Mouse (Mus musculus): Measurements from ENCODE around the gene Cd48. TPM values are rescaled to one million over a fixed set of nuclear protein-coding genes. Genes with fewer than 3 reads are reported as not detected.
"Not testable (repeated sequence)": the region's sequence is repeated elsewhere in the genome, so short reads cannot be mapped to it uniquely, and the experiment has no call there.

The Cd48 gene
- total RNA-seq, 2 experiments from 2014 or later = not detected

DNA sequence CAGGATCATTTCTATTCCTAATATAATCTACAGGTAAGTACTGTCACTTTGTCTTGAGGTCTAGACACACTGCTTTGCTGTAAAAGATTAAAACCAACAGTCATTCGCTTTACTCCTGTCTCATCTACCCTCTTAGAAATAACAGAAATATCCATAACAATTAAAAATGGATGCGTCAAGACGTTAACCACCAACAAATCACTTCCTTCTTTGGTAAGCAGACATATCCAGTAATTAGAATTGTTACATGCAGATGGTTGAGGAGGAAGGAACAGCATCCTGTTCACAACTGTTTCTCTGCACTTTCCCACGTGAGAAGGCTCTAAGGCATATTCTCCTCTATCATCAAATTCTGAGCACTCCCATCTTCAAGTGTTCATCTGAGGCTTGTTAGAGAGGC lies 5.5 kb downstream of the Cd48 start:
- DNase-seq (ENCODE audit: low spot score in 2 of 2) = no peak

DNA sequence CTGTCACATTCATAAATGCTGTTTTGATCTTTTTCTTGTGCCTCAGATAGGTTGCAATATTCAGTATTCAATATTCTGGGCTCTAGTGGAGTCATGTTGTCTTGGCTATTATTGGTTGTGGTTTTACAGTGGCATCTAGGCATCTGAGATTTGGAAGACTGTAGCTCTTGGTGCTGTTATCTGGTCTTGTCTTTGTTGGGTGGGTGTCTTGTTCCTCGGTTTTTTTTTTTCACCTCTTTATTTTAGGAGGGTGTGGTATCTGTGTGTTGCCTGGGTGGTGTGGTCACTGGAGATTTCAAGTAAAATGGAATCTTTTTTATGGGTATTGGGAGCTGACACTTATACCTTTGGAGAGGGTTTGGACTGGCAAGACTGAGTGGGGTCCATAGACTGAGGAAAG lies 12.1 kb downstream of the Cd48 start:
- no peak for DNase-seq (ENCODE audit: low spot score in 2 of 2)

DNA sequence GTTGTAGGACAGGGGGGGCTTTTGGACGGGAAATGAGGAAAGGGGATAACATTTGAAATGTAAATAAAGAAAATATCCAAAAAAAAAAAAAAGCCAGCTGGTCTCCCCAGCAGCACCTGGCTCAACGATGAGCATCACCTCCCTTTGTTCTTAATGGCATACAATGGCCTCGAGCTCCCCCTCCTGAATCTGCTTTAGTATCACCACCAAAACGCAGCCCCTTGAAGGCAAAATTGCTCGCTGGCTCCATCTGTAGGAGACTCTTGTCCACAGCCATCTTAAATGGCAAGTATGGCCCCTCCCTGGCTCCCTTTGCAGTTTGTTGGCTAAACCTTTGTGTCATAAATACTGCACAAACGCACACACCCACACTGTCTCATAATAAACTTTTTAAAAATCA lies 17.2 kb downstream of the Cd48 start:
- DNase-seq (ENCODE audit: low spot score in 2 of 2) = peak; percentile 15 to 36

DNA sequence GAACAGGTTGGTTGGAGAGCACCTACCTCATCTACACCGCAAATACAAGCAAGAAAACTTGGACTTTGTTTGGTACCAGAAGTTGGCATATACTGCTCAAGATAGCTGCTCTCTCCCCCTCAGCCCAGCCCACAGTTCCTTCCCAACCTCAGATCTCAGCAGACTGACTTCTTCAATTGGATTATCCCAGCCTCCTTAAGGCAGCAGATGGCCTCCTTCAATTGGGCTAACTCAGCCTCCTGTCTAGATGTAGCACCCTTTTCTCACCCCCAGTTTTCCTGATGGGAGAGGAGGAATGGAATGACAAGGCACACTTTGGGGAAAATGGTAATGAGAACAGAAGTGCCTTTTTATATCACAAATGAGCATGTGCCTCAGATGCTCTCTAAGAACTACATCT lies 31.9 kb downstream of the Cd48 start:
- DNase-seq (ENCODE audit: low spot score in 2 of 2) = not testable (repeated sequence)

DNA sequence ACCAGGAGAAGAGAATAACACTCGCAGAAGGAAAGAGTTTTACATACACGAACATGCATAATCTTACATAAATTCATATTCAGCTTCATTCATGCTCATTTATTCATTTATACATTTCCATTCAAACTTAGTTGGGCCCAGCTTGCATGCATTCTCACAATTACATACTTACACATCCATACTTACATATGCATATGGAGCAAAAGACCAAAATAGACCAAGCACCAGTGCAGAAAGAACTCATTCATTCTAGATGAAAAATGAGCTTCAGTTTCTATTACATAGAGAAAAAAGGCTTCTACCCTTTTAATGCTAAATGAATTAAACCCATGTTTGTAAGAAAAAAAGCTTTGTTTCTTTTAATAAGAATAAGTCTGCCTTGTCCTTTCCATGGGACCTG lies 33.6 kb downstream of the Cd48 start:
- no peak for DNase-seq (ENCODE audit: low spot score in 2 of 2)

DNA sequence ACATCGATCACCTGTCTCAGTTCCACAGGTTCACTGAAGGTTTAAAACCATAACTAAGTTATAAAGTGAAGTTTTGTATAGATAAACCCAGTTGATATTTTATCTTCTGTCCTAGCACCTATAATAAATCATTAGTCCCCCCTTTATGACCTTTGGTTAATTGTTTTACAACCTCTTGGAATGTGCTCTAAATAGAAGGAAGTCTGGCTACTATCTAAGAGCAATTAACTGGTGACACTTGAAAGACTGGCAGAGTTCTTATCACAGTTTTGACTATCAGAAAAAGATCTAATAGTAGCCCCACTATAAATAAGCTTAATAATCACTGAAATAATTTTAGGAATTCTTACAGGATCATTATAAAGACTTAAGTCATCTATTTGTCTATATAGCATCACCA lies 34.4 kb downstream of the Cd48 start:
- no peak for DNase-seq (ENCODE audit: low spot score in 2 of 2)

DNA sequence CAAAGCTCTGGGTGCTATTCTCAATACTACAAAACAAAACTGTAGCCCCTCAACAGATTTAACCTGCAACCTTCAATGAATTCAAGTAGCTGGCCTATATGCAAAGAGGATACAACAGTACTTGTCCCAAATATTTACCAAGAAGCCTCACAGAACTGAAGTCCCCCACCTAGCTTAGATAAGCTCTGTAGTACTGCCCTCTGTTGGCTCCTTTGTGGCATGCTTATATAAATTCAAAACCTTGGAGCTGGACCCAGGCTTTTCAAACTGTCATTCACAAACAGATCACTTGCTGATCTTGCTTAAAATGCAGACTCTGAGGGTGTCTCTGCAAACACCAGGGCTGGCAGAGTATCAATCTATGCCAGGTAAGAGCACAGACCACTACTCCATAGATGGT lies 49.4 kb downstream of the Cd48 start:
- no peak for DNase-seq (ENCODE audit: low spot score in 2 of 2)

DNA sequence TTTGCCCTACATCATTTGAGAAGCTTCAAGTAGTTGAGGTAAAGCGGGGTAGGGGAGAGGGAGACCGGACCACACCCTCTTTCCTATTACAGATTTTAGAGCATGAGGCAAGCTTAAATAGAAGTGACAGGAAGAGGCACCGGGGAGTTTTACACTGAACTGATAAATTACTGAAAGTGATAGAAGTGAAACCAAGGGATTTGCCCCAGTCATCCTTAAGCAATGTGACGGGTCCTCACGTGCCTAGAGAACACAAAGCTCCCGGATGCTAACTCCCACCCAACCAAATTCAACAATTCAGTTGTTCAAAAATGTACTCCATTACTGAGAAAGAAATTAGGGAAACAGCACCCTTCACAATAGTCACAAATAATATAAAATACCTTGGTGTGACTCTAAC lies 53.1 kb downstream of the Cd48 start:
- DNase-seq (ENCODE audit: low spot score in 2 of 2) = no peak

DNA sequence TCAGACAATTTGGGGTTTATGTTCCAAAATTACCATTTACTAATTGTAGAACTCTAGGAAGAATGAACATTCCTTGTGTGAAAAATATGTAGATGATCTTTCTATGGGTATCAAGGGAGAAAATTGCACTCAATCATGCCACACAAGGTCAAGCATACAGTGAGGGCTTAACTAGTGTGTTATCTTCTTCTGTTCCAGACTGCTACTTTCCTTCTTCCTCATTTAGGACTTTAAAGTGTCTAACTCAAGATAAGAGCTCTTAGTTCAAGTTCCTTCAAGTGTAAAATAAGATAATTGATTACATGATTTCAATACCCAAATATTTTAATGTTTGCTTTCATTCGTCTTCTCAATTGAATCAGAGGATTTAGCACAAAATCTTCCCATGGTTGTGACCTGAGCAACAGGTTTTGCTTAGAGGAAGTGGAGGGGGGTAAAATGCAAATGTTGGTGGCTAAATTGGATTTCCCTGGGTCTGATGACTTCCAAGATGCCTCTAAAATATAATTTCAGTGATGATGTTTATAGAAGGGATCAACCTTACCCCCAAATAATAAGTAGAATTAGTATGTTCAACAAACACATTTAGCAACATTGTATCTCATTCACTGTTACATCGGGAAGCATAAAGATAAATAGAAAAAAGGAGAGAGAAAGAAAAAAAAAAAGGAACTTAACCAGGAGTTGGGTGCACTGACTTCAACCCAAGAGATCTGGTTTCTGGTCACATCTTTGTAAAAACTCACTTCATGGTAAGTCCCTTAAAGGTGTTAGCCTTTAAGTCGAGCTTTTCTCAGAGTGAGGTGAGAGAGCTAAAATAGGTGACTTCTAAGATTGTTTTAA lies 66.5 kb downstream of the Cd48 start:
- no peak for DNase-seq (ENCODE audit: low spot score in 2 of 2)

Small RNA genes lying within 50 kb of the gene (microRNA-seq; reads per million reads assigned to microRNA genes)
- 0 reads per million in 2 experiments for gene Mir7683

Other genes with a start within 250 kb of the Cd48 start
- 1 to 10 TPM; 6.9 to 7.7 TPM for gene F11r, start 244.5 kb upstream of the Cd48 start, total RNA-seq (2021)
- 1 to 10 TPM; 7.5 to 8.9 TPM for gene Alyref2, start 178.5 kb upstream of the Cd48 start, total RNA-seq (2021)
- gene Itln1, start 146.7 kb upstream of the Cd48 start, total RNA-seq (2021) = not detected
- not detected for gene Cd244a, start 122.8 kb upstream of the Cd48 start, total RNA-seq (2021)
- gene Ly9, start 74.6 kb upstream of the Cd48 start, total RNA-seq (2021) = not detected
- gene Slamf7, start 29.0 kb upstream of the Cd48 start, total RNA-seq (2021) = not detected
- under 1 TPM in 1 of 2 experiments, not detected in 1; 0.31 TPM for gene Slamf1, start 85.1 kb downstream of the Cd48 start, total RNA-seq (2021)
- 1 to 10 TPM; 2.5 TPM for gene Cd84, start 157.7 kb downstream of the Cd48 start, total RNA-seq (2021)
- gene Gm10521, start 213.7 kb downstream of the Cd48 start, total RNA-seq (2021) = under 1 TPM in 1 of 2 experiments, not detected in 1; 0.19 TPM
- not detected for gene Slamf6, start 235.5 kb downstream of the Cd48 start, total RNA-seq (2021)